In genomic region chr12:111562276-111562814, GRCm38 (mm10) we compare ENCODE assay signal across 17 mouse cellular contexts. TPM values are rescaled to one million over a fixed set of nuclear protein-coding genes. Genes with fewer than 3 reads are reported as not detected.
A peak's percentile ranks its signal among the peaks of the same experiment; 100 is the strongest.
DNase-seq lines count a peak whose midpoint lies in the region; ATAC-seq and TF ChIP-seq lines count a peak whose summit lies in the region.
"Had no signal": no experiment of that assay in that cellular context is flagged by ENCODE, and none has a peak within 500 bp of the region (broad histone marks: within the 10 kb centered on the region; RNA-seq: fewer than 3 reads in every experiment).

No protein-coding gene starts in this region.

- TF ChIP-seq CTCF in hindbrain, postnatal 0 days (IDR thresholded peaks at IDR 0.05; ENCODE audit: low read depth): no peak

- no peak overlapping the region for H3K4me3 ChIP-seq in heart, embryonic 12.5 days
- no peak overlapping the region for H3K4me3 ChIP-seq in kidney, embryonic 16.5 days (ENCODE audit: low read length)
- no peak overlapping the region for H3K4me3 ChIP-seq in lung, embryonic 15.5 days
- no peak overlapping the region for H3K4me3 ChIP-seq in hindbrain, postnatal 0 days (ENCODE audit: low read length)
- H3K4me3 ChIP-seq: forebrain, embryonic 15.5 days; hindbrain, embryonic 13.5 days; intestine, embryonic 15.5 days; megakaryocyte, embryonic 14.5 days had no signal

- no peaks in the 10 kb centered on the region for H3K36me3 ChIP-seq in heart, embryonic 12.5 days
- no peaks in the 10 kb centered on the region for H3K36me3 ChIP-seq in kidney, embryonic 16.5 days (ENCODE audit: insufficient read depth, low read length)
- H3K36me3 ChIP-seq in lung, embryonic 15.5 days: no peaks in the 10 kb centered on the region
- H3K36me3 ChIP-seq in hindbrain, postnatal 0 days (ENCODE audit: insufficient read depth, low read length): no peaks in the 10 kb centered on the region
- H3K36me3 ChIP-seq: forebrain, embryonic 15.5 days; hindbrain, embryonic 13.5 days; intestine, embryonic 15.5 days had no signal

- no peak overlapping the region for H3K4me2 ChIP-seq in heart, embryonic 12.5 days
- H3K4me2 ChIP-seq in kidney, embryonic 16.5 days (replicated peaks; ENCODE audit: low read depth, low read length): 0 out of 2 replicates have a peak overlapping the region, but pooled peaks have one; percentile 13
- H3K4me2 ChIP-seq in lung, embryonic 15.5 days: no peak overlapping the region
- H3K4me2 ChIP-seq in hindbrain, postnatal 0 days (ENCODE audit: low read depth, low read length): no peak overlapping the region
- H3K4me2 ChIP-seq: forebrain, embryonic 15.5 days; hindbrain, embryonic 13.5 days; intestine, embryonic 15.5 days had no signal

- peak; percentile 54; the same call in 1 of the 2 replicates for ATAC-seq in heart, embryonic 12.5 days (ENCODE audit: insufficient number of reproducible peaks, low FRiP score)
- ATAC-seq in kidney, embryonic 16.5 days (ENCODE audit: low FRiP score, low TSS enrichment): no peak
- ATAC-seq in lung, embryonic 15.5 days (ENCODE audit: borderline replicate concordance, extremely low read depth, low FRiP score, low TSS enrichment): 0 out of 2 replicates have a peak, but pooled peaks have one; percentile 52
- no peak for ATAC-seq in hindbrain, postnatal 0 days
- ATAC-seq: forebrain, embryonic 15.5 days; intestine, embryonic 15.5 days had no signal

- H3K9ac ChIP-seq in heart, embryonic 12.5 days: no peak overlapping the region
- H3K9ac ChIP-seq in kidney, embryonic 16.5 days (replicated peaks; ENCODE audit: low read length): no peak overlapping the region
- no peak overlapping the region for H3K9ac ChIP-seq in lung, embryonic 15.5 days
- H3K9ac ChIP-seq in hindbrain, postnatal 0 days (replicated peaks; ENCODE audit: low read length): no peak overlapping the region
- H3K9ac ChIP-seq: forebrain, embryonic 15.5 days; hindbrain, embryonic 13.5 days; intestine, embryonic 15.5 days had no signal

- DNase-seq in heart, adult 11 months: no peak
- DNase-seq in kidney, postnatal 25 days: no peak
- DNase-seq in lung, postnatal 36 days: no peak
- DNase-seq in brain, adult 2 months (ENCODE audit: low read depth, low spot score): peak; percentile 60
- DNase-seq in hindbrain, postnatal 0 days (ENCODE audit: low spot score): no peak
- DNase-seq: adrenal gland, postnatal 10 days; B cell, adult 2 months; cerebellum, adult 2 months; kidney, postnatal 14 days had no signal

- peak overlapping the region; percentile 62; the same call in 1 of the 2 replicates for H3K27ac ChIP-seq in heart, embryonic 12.5 days (ENCODE audit: poor library complexity, severe bottlenecking)
- no peak overlapping the region; the same call in 1 of the 2 replicates for H3K27ac ChIP-seq in kidney, embryonic 16.5 days (ENCODE audit: low read length)
- 0 out of 2 replicates have a peak overlapping the region, but pooled peaks have one; percentile 5 for H3K27ac ChIP-seq in lung, embryonic 15.5 days
- H3K27ac ChIP-seq in hindbrain, postnatal 0 days: no peak overlapping the region
- H3K27ac ChIP-seq: forebrain, embryonic 15.5 days; hindbrain, embryonic 13.5 days; intestine, embryonic 15.5 days; stomach, postnatal 0 days had no signal

- WGBS in heart, embryonic 12.5 days: 27% methylated on average over 4 of the region's 4 CpGs
- 53% methylated on average over 4 of the region's 4 CpGs for WGBS in kidney, embryonic 16.5 days
- WGBS in lung, embryonic 15.5 days: 27% methylated on average over 4 of the region's 4 CpGs
- WGBS in hindbrain, postnatal 0 days: 33% methylated on average over 4 of the region's 4 CpGs

- H3K9me3 ChIP-seq in heart, embryonic 12.5 days (replicated peaks): no peaks in the 10 kb centered on the region
- no peaks in the 10 kb centered on the region for H3K9me3 ChIP-seq in kidney, embryonic 16.5 days (ENCODE audit: low read length)
- no peaks in the 10 kb centered on the region for H3K9me3 ChIP-seq in lung, embryonic 15.5 days
- H3K9me3 ChIP-seq in hindbrain, postnatal 0 days (ENCODE audit: low read length): no peaks in the 10 kb centered on the region
- H3K9me3 ChIP-seq: forebrain, embryonic 15.5 days; hindbrain, embryonic 13.5 days; intestine, embryonic 15.5 days; megakaryocyte, embryonic 14.5 days had no signal

- H3K4me1 ChIP-seq in heart, embryonic 12.5 days (replicated peaks): peaks cover 19% of the 10 kb centered on the region
- H3K4me1 ChIP-seq in kidney, embryonic 16.5 days (ENCODE audit: insufficient read depth, low read length): peaks cover 6% of the 10 kb centered on the region; the same call in 1 of the 2 replicates
- H3K4me1 ChIP-seq in lung, embryonic 15.5 days: peaks cover 8% of the 10 kb centered on the region; the same call in 1 of the 2 replicates
- H3K4me1 ChIP-seq in hindbrain, postnatal 0 days (ENCODE audit: insufficient read depth, low read length): no peaks in the 10 kb centered on the region
- H3K4me1 ChIP-seq: forebrain, embryonic 15.5 days had no signal

- no peaks in the 10 kb centered on the region for H3K27me3 ChIP-seq in heart, embryonic 12.5 days (replicated peaks)
- H3K27me3 ChIP-seq in kidney, embryonic 16.5 days (ENCODE audit: insufficient read depth, low read length): no peaks in the 10 kb centered on the region
- no peaks in the 10 kb centered on the region for H3K27me3 ChIP-seq in lung, embryonic 15.5 days
- no peaks in the 10 kb centered on the region for H3K27me3 ChIP-seq in hindbrain, postnatal 0 days (ENCODE audit: insufficient read depth, low read length)
- H3K27me3 ChIP-seq: forebrain, embryonic 15.5 days; hindbrain, embryonic 13.5 days; intestine, embryonic 15.5 days had no signal

RNA-seq across cellular contexts. Expression of gene Mark3, which starts 12.0 kb away (rescaled TPM):
- polyA plus RNA-seq in heart, embryonic 12.5 days (2016; fragmentation: Nextera tagmentation; extraction: Ambion mirVana): 51.0 and 53.7 TPM in 2 replicates
- polyA plus RNA-seq in kidney, embryonic 16.5 days (2015; fragmentation: Nextera tagmentation; extraction: Ambion mirVana): 31.5 and 32.2 TPM in 2 replicates
- 34.0 and 34.8 TPM in 2 replicates for polyA plus RNA-seq in lung, embryonic 15.5 days (2015; fragmentation: Nextera tagmentation; extraction: Ambion mirVana)
- total RNA-seq in hindbrain, postnatal 0 days (2014; rRNA removed): 116 and 128 TPM in 2 replicates
- 38.4 and 41.0 TPM in 2 replicates for polyA plus RNA-seq in hindbrain, postnatal 0 days (2015; fragmentation: Nextera tagmentation; extraction: Ambion mirVana)

RNA-seq across cellular contexts. Expression of gene Eif5, which starts 24.5 kb away (rescaled TPM):
- 510 TPM in 2 replicates for polyA plus RNA-seq in heart, embryonic 12.5 days (2016; fragmentation: Nextera tagmentation; extraction: Ambion mirVana)
- polyA plus RNA-seq in kidney, embryonic 16.5 days (2015; fragmentation: Nextera tagmentation; extraction: Ambion mirVana): 481 and 498 TPM in 2 replicates
- 471 and 493 TPM in 2 replicates for polyA plus RNA-seq in lung, embryonic 15.5 days (2015; fragmentation: Nextera tagmentation; extraction: Ambion mirVana)
- total RNA-seq in hindbrain, postnatal 0 days (2014; rRNA removed): 197 and 343 TPM in 2 replicates
- polyA plus RNA-seq in hindbrain, postnatal 0 days (2015; fragmentation: Nextera tagmentation; extraction: Ambion mirVana): 576 and 621 TPM in 2 replicates

Comparison
In these comparisons a context has a peak if more than half of its experiments do, and no peak if none do; other contexts are left out.
1. ATAC-seq: peak in heart, embryonic 12.5 days (single experiment) and lung, embryonic 15.5 days (single experiment); none in kidney, embryonic 16.5 days (single experiment) and hindbrain, postnatal 0 days (single experiment).
2. H3K27ac ChIP-seq: peak in heart, embryonic 12.5 days (single experiment) and lung, embryonic 15.5 days (single experiment); none in kidney, embryonic 16.5 days (single experiment) and hindbrain, postnatal 0 days (single experiment).